Mouse (Mus musculus) cortical plate, adult 2 months (tissue): Measurements from ENCODE around the gene Gm49325. TPM values are rescaled to one million over a fixed set of nuclear protein-coding genes. Genes with fewer than 3 reads are reported as not detected.

Experiments
- H3K27ac ChIP-seq: fragments of 200-500 bp; 2 replicates; pipeline ENCODE4 v1.5.1; 2012; ENCODE audit warnings: low read length, control low read depth, inconsistent platforms; ENCODE audit not compliant: insufficient read depth
- H3K4me1 ChIP-seq: fragments of 200-500 bp; 2 replicates; pipeline ENCODE4 v1.6.1; 2011; ENCODE audit warnings: low read length; ENCODE audit not compliant: control insufficient read depth, insufficient read depth
- H3K4me3 ChIP-seq: fragments of 200-500 bp; 2 replicates; pipeline ENCODE4 v1.5.1; 2011; ENCODE audit warnings: mild to moderate bottlenecking, low read length, control low read depth; ENCODE audit not compliant: insufficient read depth
- CTCF ChIP-seq: fragments of 200-500 bp; IDR thresholded peaks from 2 replicates; pipeline ENCODE4 v1.5.1; 2011; ENCODE audit warnings: mild to moderate bottlenecking, control low read depth, low read length; ENCODE audit not compliant: insufficient read depth; ENCODE audit errors: extremely low read depth
- POLR2A ChIP-seq: fragments of 200-500 bp; IDR thresholded peaks from 2 replicates; pipeline ENCODE4 v1.6.1; 2011; ENCODE audit warnings: mild to moderate bottlenecking, low read length, control low read depth; ENCODE audit not compliant: insufficient read depth; ENCODE audit errors: extremely low read depth
- polyA plus RNA-seq: library from polyadenylated mRNA; depleted of rRNA; stranded (reverse); fragments of >200 nt; gene quantifications from 2 replicates; pipeline ENCODE4 v1.2.3, GENCODE M21; 2012

The Gm49325 gene
- polyA plus RNA-seq, 1 experiment = not detected

DNA sequence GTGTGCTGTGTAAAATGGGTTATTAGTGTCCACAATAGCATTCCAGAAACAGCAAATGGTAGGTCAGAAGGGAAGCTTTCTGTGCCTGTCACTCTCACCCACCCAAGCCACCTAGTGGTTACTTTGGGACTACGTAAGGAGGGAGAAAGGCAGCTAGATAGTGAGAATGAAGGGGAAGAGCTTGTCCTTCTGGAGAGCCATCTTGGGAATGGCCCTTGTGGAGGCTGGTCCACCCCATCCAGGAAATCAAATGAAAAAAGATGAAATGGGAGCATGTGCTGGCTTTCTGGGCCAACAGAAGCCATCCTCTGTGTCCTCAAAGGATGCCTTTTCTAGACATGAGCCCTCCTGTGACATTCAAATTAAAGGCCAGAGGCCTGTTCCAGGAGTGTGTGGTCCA is 629 bp upstream of the Gm49325 start:
- peak overlapping the region; percentile 93; the same call in 1 of the 2 replicates for H3K4me3 ChIP-seq
- TF ChIP-seq CTCF = peak; percentile 48
- TF ChIP-seq POLR2A = no peak
- H3K4me1 ChIP-seq = peaks cover 8% of the 10 kb centered on the region
- H3K27ac ChIP-seq = peak overlapping the region; percentile 97

DNA sequence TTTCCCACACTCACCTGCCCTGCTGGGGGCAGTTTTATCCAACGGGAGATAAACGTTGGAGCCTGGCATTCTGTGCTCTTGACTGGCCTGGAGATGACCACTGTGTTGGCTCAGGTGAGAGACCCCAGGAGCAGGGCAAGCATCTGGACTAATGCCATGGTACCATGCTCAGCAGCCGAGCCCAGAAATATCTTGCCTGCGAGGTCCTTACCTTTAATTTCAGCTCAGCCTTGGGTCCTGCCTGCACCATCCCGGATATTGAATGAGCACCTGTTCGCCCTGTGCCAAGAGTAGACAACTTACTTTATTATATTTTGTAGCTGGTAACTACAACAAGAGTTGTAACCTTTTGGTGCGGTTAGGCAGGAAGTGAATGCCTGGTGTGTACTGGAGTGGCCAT is 858 bp downstream of the Gm49325 start:
- peak overlapping the region; percentile 93 for H3K4me3 ChIP-seq
- TF ChIP-seq POLR2A = no peak
- no peak for TF ChIP-seq CTCF
- peak overlapping the region; percentile 94 for H3K27ac ChIP-seq
- H3K4me1 ChIP-seq = peaks cover 11% of the 10 kb centered on the region

DNA sequence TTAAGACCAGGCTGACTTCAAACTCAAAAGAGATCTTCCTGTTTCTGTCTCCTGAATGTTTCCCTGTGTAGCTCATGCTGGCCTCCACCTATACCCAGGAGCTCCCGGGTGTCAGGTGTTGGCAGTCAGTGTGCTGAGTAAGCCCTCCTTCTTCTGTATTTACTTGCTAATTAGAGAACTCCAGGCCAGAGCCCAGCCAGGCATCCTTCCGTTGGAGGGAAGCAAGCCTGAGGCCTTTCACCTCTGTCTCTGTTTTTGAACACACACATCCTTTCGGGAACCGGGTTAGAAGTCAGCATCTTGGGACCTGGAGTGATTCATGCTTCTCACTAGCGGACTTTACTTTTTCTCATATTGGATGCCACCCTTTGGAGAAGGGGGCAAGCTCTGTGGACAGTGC is 1.4 kb downstream of the Gm49325 start:
- TF ChIP-seq CTCF (no peak), POLR2A (no peak)
- peak overlapping the region; percentile 93; the same call in 1 of the 2 replicates for H3K4me3 ChIP-seq
- 0 out of 2 replicates have a peak overlapping the region, but pooled peaks have one; percentile 94 for H3K27ac ChIP-seq
- peaks cover 11% of the 10 kb centered on the region for H3K4me1 ChIP-seq

DNA sequence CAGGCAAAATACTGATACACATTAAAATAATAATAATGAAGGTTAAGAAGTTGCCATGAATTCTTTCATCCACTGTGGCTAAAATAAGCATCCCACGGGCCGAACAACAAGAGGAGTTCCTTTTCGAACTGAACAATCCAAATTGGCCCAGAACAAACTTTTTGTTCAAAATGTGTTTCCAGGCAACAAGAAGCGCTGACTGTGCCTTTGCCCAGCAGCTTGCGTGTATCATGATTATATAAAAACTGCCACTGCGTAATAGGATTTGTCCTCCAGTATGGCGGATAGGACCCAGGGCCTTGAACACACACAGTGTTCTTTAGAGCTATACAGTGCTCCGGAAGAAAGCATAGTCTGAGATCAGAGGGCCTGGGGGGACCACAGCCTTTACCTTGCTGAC is 2.6 kb downstream of the Gm49325 start:
- peak overlapping the region; percentile 53; the same call in 1 of the 2 replicates for H3K27ac ChIP-seq
- H3K4me1 ChIP-seq = peaks cover 11% of the 10 kb centered on the region
- TF ChIP-seq CTCF (no peak), POLR2A (no peak)
- no peak overlapping the region for H3K4me3 ChIP-seq

DNA sequence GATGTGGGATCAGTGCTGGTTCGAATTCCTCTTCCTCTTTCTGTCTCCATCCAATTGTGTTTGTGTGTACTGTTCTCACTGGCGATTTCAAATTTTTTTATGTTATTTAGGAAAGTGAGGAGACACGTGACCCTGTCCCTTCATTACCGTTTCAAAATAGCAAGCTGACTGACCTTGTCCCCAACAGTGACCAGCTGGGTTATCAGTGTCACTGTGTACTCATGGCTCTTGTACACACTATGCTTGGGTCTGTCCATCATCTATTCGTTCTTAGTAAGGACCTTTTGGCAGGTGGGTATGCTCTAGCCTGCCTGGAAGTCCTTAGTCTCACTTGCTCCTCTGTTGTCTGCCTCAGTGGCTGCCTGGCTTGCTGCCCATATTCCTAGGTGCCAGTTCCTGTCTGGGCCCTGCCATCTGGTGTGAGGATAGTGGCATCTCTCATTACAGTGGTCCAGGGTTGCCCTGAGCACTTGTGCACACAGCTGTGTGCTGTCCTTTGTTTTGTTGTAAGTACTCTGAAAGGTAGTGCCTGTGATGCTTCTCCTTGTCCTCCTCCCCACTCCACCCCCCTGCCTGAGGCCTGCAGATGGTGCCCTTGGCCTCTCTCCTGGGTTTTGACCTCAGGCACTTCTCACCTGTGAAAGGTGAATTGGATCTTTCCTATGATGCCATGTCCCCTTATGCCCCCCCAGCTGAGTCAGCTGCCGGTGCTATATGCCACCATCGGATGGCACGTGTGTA is 4.4 kb downstream of the Gm49325 start:
- TF ChIP-seq CTCF (no peak), POLR2A (no peak)
- Histone ChIP-seq H3K4me1 (peaks cover 11% of the 10 kb centered on the region), H3K27ac (no peak overlapping the region), H3K4me3 (no peak overlapping the region)

DNA sequence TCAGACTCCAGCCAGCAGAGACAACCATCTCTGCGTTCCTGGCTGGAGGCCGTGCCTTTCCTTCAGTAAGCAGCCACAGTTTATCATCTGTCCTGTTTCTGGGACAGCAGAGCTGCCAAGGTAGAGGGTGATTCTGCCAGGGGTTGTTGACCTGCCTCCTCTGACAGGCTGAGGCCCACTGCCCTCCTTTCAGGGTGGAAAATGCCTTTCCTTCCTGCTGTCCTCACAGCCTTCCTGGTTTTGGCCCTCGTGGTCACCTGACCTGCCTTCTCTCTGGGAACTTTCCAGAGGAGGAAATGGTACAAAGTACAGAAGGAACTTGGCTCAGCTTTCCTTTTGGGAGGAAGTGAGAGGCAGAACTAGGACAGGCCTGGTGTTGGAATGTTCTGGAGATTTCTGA is 7.4 kb downstream of the Gm49325 start:
- Histone ChIP-seq H3K27ac (0 out of 2 replicates have a peak overlapping the region, but pooled peaks have one; percentile 24), H3K4me3 (no peak overlapping the region)

DNA sequence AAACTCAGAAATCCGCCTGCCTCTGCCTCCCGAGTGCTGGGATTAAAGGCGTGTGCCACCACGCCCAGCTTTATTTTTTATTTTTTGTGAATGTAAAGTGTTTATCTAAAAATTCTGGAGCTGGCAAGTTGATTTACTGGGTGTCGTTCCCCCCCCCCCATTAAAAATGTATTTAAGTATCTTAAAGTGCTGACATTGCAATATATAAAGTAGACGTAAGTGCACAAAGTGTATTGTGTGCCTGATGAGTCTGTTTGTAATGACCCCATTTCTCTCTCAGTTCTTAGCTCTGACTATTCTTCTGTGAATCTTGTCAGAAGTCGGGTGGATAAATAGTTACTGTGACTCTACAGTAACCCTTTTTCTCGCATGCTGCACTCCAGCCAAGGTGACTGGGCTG is 9.7 kb downstream of the Gm49325 start:
- TF ChIP-seq CTCF (no peak), POLR2A (no peak)

More for the DNA sequence above, 7.4 kb downstream of the Gm49325 start:
- H3K4me1 ChIP-seq = peaks cover 10% of the 10 kb centered on the region
- TF ChIP-seq POLR2A (no peak), CTCF (no peak)

DNA sequence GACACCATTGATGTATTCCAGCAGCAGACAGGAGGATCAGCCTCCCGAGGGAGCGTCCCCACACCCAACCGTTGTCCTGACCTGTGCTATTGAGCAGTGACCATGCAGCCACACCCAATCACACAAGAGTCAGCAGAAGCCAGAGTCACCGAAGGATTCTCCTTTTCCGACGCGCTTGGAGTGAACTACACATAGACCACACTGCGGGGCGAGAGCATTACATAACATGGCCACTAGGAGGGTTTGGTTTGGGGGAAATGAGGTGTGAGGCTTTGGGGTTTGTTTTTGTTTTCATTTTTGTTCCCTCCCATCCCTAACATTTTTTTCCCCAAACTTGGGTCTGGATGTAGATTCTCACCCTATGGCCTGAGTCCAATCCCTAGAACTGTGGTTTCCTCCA is 10.2 kb downstream of the Gm49325 start:
- no peak for TF ChIP-seq POLR2A
- TF ChIP-seq CTCF = no peak
- Histone ChIP-seq H3K4me1 (no peaks in the 10 kb centered on the region), H3K27ac (no peak overlapping the region)

More for the DNA sequence above, 9.7 kb downstream of the Gm49325 start:
- H3K4me1 ChIP-seq = peaks cover 2% of the 10 kb centered on the region
- no peak overlapping the region for H3K27ac ChIP-seq
- H3K4me3 ChIP-seq = no peak overlapping the region

DNA sequence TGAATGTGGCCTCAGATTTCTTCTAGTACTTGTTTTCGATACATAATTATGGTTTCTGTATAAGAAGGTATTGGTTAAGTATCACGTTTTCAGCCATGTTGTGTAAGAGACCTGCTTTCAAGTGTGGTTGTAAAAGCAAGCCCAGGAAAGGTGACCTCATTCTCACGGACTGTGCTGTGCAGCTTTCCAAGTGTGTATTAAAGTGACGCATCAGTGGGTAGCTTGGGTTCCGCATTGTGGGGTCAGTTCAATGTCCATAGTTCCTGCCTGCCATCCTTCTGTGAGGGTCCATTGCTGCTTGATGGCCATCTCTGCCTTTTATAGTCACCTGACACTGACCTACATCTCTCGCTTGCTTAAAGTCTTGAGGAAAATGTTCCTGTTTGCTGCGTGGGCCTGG is 10.9 kb downstream of the Gm49325 start:
- no peak for TF ChIP-seq POLR2A
- TF ChIP-seq CTCF = no peak
- Histone ChIP-seq H3K4me1 (no peaks in the 10 kb centered on the region), H3K4me3 (no peak overlapping the region), H3K27ac (no peak overlapping the region)

More for the DNA sequence above, 10.2 kb downstream of the Gm49325 start:
- H3K4me3 ChIP-seq = no peak overlapping the region

DNA sequence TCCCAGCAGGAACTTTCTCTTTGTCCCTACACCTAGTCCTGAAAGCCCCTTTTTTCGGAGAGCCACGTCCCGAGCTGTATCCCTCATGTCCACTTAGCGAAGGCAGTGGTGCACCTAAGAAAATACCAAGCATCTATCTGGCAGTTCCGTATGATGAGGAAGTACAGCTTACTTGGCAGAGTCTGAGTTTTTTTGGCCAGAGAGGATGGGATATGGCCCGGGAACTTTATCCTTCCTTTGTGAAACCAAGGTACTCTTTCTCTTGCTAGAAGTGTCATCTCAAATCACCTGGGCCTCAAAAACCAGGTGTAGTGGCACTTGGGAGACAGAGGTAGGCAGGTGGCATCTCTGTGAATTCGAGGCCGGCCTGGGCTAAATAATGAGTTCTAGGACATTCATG is 15.5 kb downstream of the Gm49325 start:
- Histone ChIP-seq H3K4me3 (peak overlapping the region; percentile 84), H3K27ac (peak overlapping the region; percentile 80), H3K4me1 (peaks cover 13% of the 10 kb centered on the region)
- no peak for TF ChIP-seq CTCF
- TF ChIP-seq POLR2A = no peak
